Mouse (Mus musculus) neutrophil, adult 59 days (primary cell): Measurements from ENCODE around the gene Olfr131. TPM values are rescaled to one million over a fixed set of nuclear protein-coding genes. Genes with fewer than 3 reads are reported as not detected.

Experiments used
- total RNA-seq, 2 experiments: library from RNA; stranded (reverse); gene quantifications; 1 replicate in 1 of 2; 2 replicates in 1 of 2; pipeline ENCODE4 v1.2.4; 2023

The Olfr131 gene
- not detected for total RNA-seq

DNA sequence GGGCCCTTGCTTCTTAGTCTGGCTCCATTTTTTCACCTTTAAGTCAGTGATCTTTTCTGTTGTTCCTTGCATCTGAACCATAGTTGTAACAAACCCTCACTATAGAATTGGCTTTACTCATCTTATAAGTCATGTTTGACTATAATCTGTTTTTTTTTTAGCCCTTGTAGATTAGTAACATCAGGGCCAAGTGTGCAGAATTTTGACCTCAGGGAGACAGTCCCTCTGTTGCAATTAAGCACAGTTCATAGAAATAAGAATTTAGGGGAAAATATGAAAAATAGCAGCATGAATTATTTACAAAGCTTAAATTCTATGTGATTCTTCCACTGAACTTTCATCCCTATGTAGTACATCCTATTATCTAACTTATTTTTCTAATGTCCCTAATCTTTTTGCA is at the start of gene Olfr131:
TSS of gene Olfr131 (minus strand) at position 101 of the 400 bp plus-strand sequence.

DNA sequence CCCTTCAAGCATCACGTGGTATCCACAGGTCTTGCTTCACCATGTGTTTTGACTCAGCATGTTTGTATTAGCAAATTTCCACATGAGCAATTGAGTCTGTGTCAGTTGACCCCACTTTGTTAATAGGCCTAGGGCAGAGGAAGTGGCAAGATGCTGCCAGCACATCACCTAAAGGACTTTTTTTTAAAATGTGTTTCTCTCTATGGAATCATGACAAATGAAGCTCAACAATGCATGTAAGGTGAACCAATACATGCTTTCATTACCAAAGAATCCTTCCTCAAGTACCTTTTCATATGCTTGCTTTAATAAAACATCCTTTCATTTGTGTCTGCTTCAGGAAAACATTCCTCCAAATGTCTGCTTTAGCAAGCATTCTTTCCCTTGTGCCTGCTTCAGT is 45.9 kb upstream of the Olfr131 start, which contains the start of gene Olfr132:
TSS of gene Olfr132 (minus strand) at position 101 of the 400 bp plus-strand sequence.

DNA sequence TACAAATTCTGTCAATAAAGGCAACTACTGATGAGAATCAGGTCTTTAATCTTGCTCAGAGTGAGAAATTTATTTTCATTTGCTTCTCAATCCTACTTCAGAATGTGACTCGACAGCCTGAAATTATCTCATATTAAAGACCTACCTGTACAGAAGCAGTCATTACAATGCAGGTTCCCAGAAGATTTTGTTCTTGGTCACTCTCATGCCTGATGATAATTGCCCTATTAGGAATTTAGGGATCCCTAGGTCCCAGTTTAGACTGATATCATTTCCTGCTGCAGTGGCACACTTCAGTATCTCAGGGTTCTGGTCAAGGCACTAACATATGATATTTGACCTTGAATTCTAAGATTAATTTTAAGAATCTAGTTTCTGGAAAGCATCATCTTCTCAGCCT is 24.9 kb downstream of the Olfr131 start, which contains the start of gene Olfr130:
TSS of gene Olfr130 (plus strand) at position 301 of the 400 bp plus-strand sequence.

DNA sequence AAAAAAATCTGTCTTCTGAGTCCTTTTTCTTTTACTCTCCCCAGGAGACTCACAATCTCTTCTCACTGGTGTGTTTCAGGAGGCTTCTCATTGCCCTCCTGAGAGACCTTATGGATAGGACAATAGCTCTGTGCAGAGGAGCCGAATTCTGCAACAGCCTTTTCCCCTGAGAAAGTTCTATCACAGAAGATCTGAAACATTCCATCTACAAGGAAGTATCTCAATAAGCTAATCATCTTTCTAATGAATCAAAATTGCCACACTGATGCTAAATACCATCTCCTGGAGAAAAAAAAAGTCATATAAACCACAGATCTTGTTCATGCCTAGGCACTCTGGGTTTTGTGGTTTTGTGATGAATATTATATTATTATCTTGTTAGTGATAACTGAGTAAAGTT is 28.5 kb downstream of the Olfr131 start, which contains the start of gene Olfr129:
TSS of gene Olfr129 (minus strand) at position 101 of the 400 bp plus-strand sequence.

Other genes starting within 250 kb of the Olfr131 start
- not detected for gene Olfr126, start 241.2 kb downstream of the Olfr131 start, total RNA-seq
- not detected for gene Olfr127, start 188.3 kb downstream of the Olfr131 start, total RNA-seq
- not detected for gene Olfr128, start 168.1 kb downstream of the Olfr131 start, total RNA-seq
- not detected for gene Olfr761, start 135.6 kb downstream of the Olfr131 start, total RNA-seq
- gene Olfr129, start 28.6 kb downstream of the Olfr131 start, total RNA-seq = not detected
- gene Olfr130, start 24.8 kb downstream of the Olfr131 start, total RNA-seq = not detected
- not detected for gene Olfr132, start 45.8 kb upstream of the Olfr131 start, total RNA-seq
- gene Olfr133, start 56.6 kb upstream of the Olfr131 start, total RNA-seq = not detected
- not detected for gene Olfr134, start 82.7 kb upstream of the Olfr131 start, total RNA-seq
- not detected for gene Olfr135, start 115.6 kb upstream of the Olfr131 start, total RNA-seq
- gene Olfr138, start 172.3 kb upstream of the Olfr131 start, total RNA-seq = not detected
- not detected for gene Olfr137, start 218.9 kb upstream of the Olfr131 start, total RNA-seq
- gene Olfr136, start 241.1 kb upstream of the Olfr131 start, total RNA-seq = not detected